Comparison of ENCODE assay signal across 10 mouse cellular contexts in the genomic region with DNA sequence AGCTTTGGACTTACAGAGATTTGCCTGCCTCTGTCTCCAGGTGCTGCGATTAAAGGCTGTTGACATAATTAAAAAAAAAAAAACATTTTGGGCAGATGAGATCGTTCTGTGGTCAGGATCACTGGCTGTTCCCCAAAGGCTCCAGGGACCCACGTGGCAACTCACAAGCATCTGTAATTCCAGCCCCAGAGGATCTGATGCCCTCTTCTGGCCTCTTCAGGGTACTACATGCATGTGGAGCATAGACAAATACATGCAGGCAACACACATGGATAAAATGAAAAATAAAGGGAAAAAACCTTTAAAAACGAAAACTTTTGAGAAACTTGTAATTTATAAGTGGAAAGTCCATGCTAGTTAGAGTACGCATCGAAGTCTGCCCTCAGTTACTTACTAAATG. TPM values are rescaled to one million over a fixed set of nuclear protein-coding genes. Genes with fewer than 3 reads are reported as not detected.
DNase-seq lines count a peak whose midpoint lies in the region; ATAC-seq lines count a peak whose summit lies in the region.
"Had no signal": no experiment of that assay in that cellular context is flagged by ENCODE, and none has a peak within 500 bp of the region (broad histone marks: within the 10 kb centered on the region; RNA-seq: fewer than 3 reads in every experiment).

No protein-coding gene starts in this region.

- no peak overlapping the region for H3K9ac ChIP-seq in limb, embryonic 11.5 days (ENCODE audit: low read length)
- H3K9ac ChIP-seq: limb, embryonic 13.5 days had no signal

- H3K27me3 ChIP-seq in limb, embryonic 11.5 days (ENCODE audit: control insufficient read depth, insufficient read depth, low read length) = no peaks in the 10 kb centered on the region
- H3K27me3 ChIP-seq in limb, embryonic 10.5 days (ENCODE audit: low read depth, poor library complexity, severe bottlenecking) = no peaks in the 10 kb centered on the region
- H3K27me3 ChIP-seq in embryonic facial prominence, embryonic 10.5 days (replicated peaks; ENCODE audit: low read depth, poor library complexity, severe bottlenecking) = no peaks in the 10 kb centered on the region
- H3K27me3 ChIP-seq: limb, embryonic 13.5 days had no signal

- H3K27ac ChIP-seq in limb, embryonic 11.5 days (replicated peaks; ENCODE audit: low read depth, low read length) = no peak overlapping the region
- H3K27ac ChIP-seq in limb, embryonic 10.5 days = no peak overlapping the region
- H3K27ac ChIP-seq in embryonic facial prominence, embryonic 10.5 days (replicated peaks) = no peak overlapping the region
- H3K27ac ChIP-seq: limb, embryonic 13.5 days had no signal

- 66% methylated on average over 6 of the region's 6 CpGs for WGBS in limb, embryonic 11.5 days
- 69% methylated on average over 6 of the region's 6 CpGs for WGBS in limb, embryonic 10.5 days
- 65% methylated on average over 6 of the region's 6 CpGs for WGBS in embryonic facial prominence, embryonic 10.5 days

- no peaks in the 10 kb centered on the region for H3K4me1 ChIP-seq in limb, embryonic 11.5 days (ENCODE audit: control insufficient read depth, insufficient read depth, low read length)
- peaks cover 7% of the 10 kb centered on the region; the same call in 1 of the 2 replicates for H3K4me1 ChIP-seq in limb, embryonic 10.5 days
- H3K4me1 ChIP-seq in embryonic facial prominence, embryonic 10.5 days = no peaks in the 10 kb centered on the region

- H3K9me3 ChIP-seq in limb, embryonic 11.5 days (ENCODE audit: control insufficient read depth, low read length) = no peaks in the 10 kb centered on the region
- no peaks in the 10 kb centered on the region for H3K9me3 ChIP-seq in limb, embryonic 10.5 days (replicated peaks)
- no peaks in the 10 kb centered on the region for H3K9me3 ChIP-seq in embryonic facial prominence, embryonic 10.5 days
- H3K9me3 ChIP-seq: limb, embryonic 13.5 days had no signal

- no peaks in the 10 kb centered on the region for H3K36me3 ChIP-seq in limb, embryonic 11.5 days (ENCODE audit: control insufficient read depth, insufficient read depth, low read length)
- H3K36me3 ChIP-seq in limb, embryonic 10.5 days = no peaks in the 10 kb centered on the region
- H3K36me3 ChIP-seq in embryonic facial prominence, embryonic 10.5 days (replicated peaks) = no peaks in the 10 kb centered on the region
- H3K36me3 ChIP-seq: limb, embryonic 13.5 days had no signal

- no peak overlapping the region for H3K4me2 ChIP-seq in limb, embryonic 11.5 days (ENCODE audit: low read depth, severe bottlenecking)
- H3K4me2 ChIP-seq: limb, embryonic 13.5 days had no signal

- ATAC-seq in limb, embryonic 11.5 days (ENCODE audit: insufficient number of reproducible peaks, low FRiP score, low TSS enrichment, low read depth) = no peak

- no peak overlapping the region for H3K4me3 ChIP-seq in limb, embryonic 11.5 days (ENCODE audit: low read depth, low read length)
- no peak overlapping the region for H3K4me3 ChIP-seq in limb, embryonic 10.5 days
- no peak overlapping the region for H3K4me3 ChIP-seq in embryonic facial prominence, embryonic 10.5 days
- H3K4me3 ChIP-seq: erythroblast, embryonic 14.5 days; limb, embryonic 13.5 days had no signal

- peak; percentile 54 for DNase-seq in limb, embryonic 11.5 days (ENCODE audit: low spot score)
- DNase-seq in limb, embryonic 10.5 days (ENCODE audit: low spot score) = no peak
- peak; percentile 20 for DNase-seq in T-cell, adult 2 months (ENCODE audit: low spot score)
- peak; percentile 40 for DNase-seq in embryonic facial prominence, embryonic 10.5 days (ENCODE audit: low spot score)
- peak; percentile 56 for DNase-seq in retina, embryonic 14.5 days (ENCODE audit: low spot score)
- no peak for DNase-seq in right cerebral cortex, postnatal 36 days (ENCODE audit: low spot score in 2 of 2)
- DNase-seq in testis, postnatal 14 days (ENCODE audit: low spot score) = no peak
- no peak for DNase-seq in spleen, postnatal 14 days (ENCODE audit: low spot score in 2 of 2)

RNA-seq across cellular contexts. Expression of a gene that starts 1.8 kb away (rescaled TPM):
- polyA plus RNA-seq in limb, embryonic 11.5 days (2014; fragmentation: Nextera tagmentation; extraction: Ambion mirVana) = not detected in 2 replicates
- polyA plus RNA-seq in limb, embryonic 10.5 days (2016; fragmentation: Nextera tagmentation; extraction: Ambion mirVana) = not detected in 2 replicates
- polyA plus RNA-seq in embryonic facial prominence, embryonic 10.5 days (2016; fragmentation: Nextera tagmentation; extraction: Ambion mirVana) = not detected in 2 replicates
- polyA plus RNA-seq: erythroblast, embryonic 14.5 days; limb, embryonic 13.5 days had no signal

RNA-seq across cellular contexts. Expression of a gene that starts 25.1 kb away (rescaled TPM):
- polyA plus RNA-seq in limb, embryonic 11.5 days (2014; fragmentation: Nextera tagmentation; extraction: Ambion mirVana) = 18.4 and 21.0 TPM in 2 replicates
- polyA plus RNA-seq in limb, embryonic 10.5 days (2016; fragmentation: Nextera tagmentation; extraction: Ambion mirVana) = 19.4 TPM in 2 replicates
- polyA plus RNA-seq in embryonic facial prominence, embryonic 10.5 days (2016; fragmentation: Nextera tagmentation; extraction: Ambion mirVana) = 21.0 and 21.7 TPM in 2 replicates

RNA-seq across cellular contexts. Expression of a gene that starts 52.2 kb away (rescaled TPM):
- polyA plus RNA-seq in limb, embryonic 11.5 days (2014; fragmentation: Nextera tagmentation; extraction: Ambion mirVana) = 119 and 127 TPM in 2 replicates
- polyA plus RNA-seq in limb, embryonic 10.5 days (2016; fragmentation: Nextera tagmentation; extraction: Ambion mirVana) = 120 and 126 TPM in 2 replicates
- polyA plus RNA-seq in embryonic facial prominence, embryonic 10.5 days (2016; fragmentation: Nextera tagmentation; extraction: Ambion mirVana) = 107 and 109 TPM in 2 replicates

RNA-seq across cellular contexts. Expression of a gene that starts 52.3 kb away (rescaled TPM):
- 92.2 and 97.1 TPM in 2 replicates for polyA plus RNA-seq in limb, embryonic 11.5 days (2014; fragmentation: Nextera tagmentation; extraction: Ambion mirVana)
- 105 and 119 TPM in 2 replicates for polyA plus RNA-seq in limb, embryonic 10.5 days (2016; fragmentation: Nextera tagmentation; extraction: Ambion mirVana)
- polyA plus RNA-seq in embryonic facial prominence, embryonic 10.5 days (2016; fragmentation: Nextera tagmentation; extraction: Ambion mirVana) = 102 and 114 TPM in 2 replicates

Comparison
In these comparisons a context has a peak if more than half of its experiments do, and no peak if none do; other contexts are left out.
1. DNase-seq: peak in limb, embryonic 11.5 days (single experiment), T-cell, adult 2 months (single experiment), embryonic facial prominence, embryonic 10.5 days (single experiment) and retina, embryonic 14.5 days (single experiment); none in limb, embryonic 10.5 days (single experiment), right cerebral cortex, postnatal 36 days (0 of 2), testis, postnatal 14 days (single experiment) and spleen, postnatal 14 days (0 of 2).